Mouse (Mus musculus) left cerebral cortex, postnatal 4 days (tissue): ENCODE measurements at regions not wholly inside any gene's neighbourhood (a gene's known extent, or its start where the extent isn't known, plus 50 kb on each side); places are given as distances from the start of the nearest gene placed in this dataset.

Experiments
- DNase-seq: peaks from one replicate; pipeline ENCODE4 v3.0.0-alpha.2; 2022
- intact Hi-C: fragments of 180-260 bp; cut with DNase I; formaldehyde crosslinking; loops from one replicate; pipeline ENCODE4 v1.15.1; 2025

DNA sequence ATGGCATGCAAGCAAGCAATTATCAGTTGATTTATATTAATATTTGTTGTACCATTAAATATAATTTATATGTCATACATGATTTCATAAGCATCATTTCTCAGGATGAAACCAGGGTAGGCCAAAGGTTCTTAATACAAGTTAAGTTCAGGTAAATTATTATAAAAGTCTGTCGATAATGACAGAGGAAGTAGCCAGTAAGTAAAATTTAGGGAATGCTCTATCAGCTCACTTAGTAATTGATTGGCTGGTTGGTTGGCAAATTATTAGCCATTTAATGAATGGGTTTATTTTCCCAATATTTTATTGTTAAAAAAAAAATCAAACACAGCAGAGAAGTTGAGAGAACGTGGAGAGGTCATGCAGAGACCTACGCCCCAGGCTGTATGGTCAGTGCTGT is 105.8 kb upstream of the Cadm1 start:
- intact Hi-C loops = no loop called here
- DNase-seq = no peak

DNA sequence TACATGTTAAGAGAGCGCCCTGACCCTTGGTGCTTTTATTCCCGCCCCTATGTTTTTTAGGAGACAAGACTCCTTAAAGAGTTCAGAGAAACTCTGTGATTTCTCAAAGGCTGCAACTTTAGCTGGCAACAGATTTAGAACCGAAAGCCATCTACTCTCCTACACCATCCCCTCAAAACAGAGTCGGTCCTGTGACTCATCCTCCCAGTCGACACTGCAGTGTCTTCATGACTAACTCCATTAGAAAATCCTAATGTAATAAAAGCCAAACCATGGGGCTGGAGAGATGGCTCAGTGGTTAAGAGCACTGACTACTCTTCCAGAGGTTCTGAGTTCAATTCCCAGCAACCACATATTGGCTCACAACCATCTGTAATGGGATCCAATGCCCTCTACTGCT is 103.3 kb upstream of the Cadm1 start:
- intact Hi-C loops = no loop called here
- no peak for DNase-seq

DNA sequence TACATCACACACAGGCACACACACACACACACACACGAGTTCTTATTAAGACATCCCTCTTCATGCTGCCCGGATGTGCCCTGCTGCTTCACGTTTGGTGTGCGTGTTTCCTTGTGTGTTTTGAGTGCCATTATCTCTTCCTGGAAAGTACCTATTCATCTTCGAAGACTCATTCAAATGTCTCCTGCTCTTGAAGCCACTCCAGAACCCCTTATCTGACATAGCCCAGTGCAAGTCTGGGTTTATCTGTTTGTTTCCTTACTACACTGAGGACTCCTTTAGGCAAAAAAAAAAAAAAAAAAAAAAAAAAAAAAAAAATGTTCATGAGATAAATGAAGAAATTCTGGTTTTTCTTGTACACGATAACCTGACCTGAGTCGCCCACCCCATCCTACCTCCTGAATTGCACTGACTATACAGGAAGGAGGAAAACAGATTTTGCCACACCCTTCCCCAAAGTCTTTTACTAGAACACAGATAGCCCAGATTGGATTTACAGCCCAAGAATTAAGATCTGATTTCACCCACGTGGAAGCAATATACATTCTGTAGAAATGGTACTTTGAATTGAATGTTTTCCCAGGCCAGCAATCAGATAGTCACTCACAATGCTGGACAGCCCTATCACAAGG is 101.1 kb upstream of the Cadm1 start:
- DNase-seq = no peak
- intact Hi-C loops = no loop called here

DNA sequence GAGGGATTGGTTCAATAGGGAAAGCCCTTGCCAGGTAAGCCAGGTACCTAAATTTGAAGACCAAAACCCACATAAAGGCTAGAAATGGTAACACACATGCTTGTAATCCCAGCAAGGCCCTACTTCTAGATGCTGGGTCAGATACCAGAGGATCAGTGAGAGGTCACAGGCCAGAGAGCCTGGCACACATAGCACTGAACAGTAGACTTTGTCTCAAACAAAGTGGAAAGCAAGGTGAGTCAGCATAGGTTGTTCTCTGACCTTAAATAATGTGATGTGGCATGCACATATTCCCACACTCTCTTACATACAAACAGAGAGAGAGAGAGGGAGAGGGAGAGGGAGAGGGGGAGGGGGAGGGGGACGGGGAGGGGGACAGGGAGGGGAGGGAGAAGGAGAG is 100.3 kb upstream of the Cadm1 start:
- DNase-seq = no peak
- intact Hi-C loops = no loop called here

DNA sequence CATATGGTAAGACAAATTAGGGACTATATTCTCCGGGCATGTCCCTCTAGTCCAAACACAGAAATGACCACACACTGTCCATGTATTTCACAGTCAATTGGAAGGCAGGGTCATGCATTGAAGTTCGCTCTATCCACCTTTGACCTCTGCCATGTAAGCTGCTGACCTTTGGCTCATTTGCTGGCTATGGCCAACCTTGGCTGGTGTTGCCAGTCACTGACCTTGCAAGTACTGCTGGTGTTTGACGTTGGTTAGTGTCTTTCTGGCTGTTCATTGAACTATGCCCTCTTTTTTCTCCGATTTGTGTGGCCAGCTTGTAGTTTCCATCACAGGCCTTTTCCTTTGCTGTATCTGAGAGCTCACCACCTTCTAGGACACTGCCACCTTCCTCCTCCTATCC is 97.3 kb upstream of the Cadm1 start:
- intact Hi-C loops = no loop called here
- DNase-seq = no peak

DNA sequence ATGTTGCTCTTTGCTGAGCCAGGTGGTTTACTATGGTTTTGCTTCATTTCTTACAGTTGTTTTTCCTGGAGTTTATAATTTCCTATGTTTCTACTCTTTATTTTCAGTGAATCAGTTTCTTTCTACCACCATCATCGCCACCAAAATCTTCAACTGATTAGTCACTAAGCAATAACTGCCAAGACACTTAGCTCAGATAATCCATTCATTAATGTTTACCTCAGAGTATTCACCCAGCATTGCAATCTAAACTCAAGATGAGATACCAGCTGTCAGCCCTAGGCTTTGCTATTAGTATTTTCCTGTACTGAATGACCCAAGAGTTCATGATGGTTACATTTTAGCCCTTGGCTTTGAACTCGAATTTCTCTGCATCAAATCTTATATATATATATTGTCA is 96.8 kb upstream of the Cadm1 start:
- intact Hi-C loops = no loop called here
- no peak for DNase-seq

DNA sequence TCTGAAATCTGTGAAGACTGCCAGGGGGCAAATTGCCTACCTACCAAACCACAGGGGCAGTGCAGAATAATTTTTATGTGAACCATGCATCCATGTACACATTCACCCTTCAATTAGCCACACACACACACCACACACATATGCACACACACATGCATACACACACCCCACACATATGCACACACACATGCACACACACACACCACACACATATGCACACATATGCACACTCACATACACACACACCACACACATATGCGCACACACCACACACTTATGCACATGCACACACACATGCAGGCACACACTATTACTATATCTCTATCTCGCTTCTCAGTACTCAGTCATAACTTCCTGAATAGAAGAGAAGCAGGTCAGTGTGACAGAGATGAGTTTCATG is 95.9 kb upstream of the Cadm1 start:
- intact Hi-C loops = no loop called here
- no peak for DNase-seq

DNA sequence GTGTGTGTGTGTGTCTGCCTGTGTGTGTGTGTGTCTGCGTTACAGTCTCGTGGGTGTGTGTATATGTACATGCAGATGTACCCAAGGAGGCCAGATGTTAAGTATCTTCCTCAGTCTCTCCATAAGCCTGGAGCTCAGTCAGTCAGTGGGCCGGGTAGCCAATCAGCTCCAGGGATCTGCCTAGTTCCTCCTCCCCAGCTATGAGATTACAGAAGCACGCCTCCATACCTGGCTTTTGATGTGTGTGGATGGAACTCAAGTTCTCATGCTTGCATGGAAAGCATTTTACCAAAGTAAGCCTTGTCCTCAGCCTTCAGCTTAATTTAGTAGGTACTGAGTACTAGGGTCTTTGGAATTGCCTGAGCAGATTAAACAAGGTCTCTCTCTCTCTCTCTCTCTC is 91.0 kb upstream of the Cadm1 start:
- intact Hi-C loops = no loop called here
- no peak for DNase-seq

DNA sequence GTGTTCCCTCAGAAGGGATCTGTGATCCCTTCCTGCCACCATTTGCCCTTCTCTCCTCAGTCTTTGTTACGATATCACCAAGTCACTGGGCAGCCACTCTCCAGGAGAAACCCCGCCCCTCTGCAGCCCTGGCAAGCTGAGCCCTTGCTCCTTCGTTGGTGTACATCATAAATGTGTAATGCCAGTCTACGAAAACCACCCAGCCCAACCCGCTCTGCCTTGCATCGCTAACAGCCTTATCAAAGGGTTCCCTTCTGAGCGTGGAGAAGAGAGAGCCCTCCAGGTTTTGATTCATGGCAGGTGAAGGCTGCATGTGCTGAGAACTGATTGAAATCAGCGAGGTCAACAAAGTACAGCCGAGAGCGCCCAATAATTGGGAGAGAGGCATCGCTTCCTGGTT is 90.5 kb upstream of the Cadm1 start:
- peak; percentile 13 for DNase-seq
- intact Hi-C loops = no loop called here

DNA sequence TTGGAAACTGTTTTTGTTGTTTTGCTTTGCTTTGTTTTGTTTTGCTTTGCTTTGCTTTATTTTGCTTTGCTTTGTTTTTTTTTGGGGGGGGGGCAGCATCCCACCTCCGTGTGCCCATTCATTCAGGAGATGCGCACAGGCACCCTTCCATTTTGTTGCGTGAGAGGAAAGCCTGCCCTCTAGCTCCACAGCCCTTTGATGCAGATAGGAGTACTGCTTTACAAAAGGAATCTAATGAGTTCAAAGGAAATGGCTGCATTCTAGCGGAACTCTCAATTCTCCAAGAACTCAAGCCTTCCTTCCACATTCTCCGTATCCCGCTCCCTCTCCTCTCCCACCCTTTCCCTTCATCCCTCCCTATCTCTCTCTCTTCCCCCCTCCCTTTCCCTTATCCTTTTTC is 89.8 kb upstream of the Cadm1 start:
- DNase-seq = peak; percentile 12
- intact Hi-C loops = no loop called here

DNA sequence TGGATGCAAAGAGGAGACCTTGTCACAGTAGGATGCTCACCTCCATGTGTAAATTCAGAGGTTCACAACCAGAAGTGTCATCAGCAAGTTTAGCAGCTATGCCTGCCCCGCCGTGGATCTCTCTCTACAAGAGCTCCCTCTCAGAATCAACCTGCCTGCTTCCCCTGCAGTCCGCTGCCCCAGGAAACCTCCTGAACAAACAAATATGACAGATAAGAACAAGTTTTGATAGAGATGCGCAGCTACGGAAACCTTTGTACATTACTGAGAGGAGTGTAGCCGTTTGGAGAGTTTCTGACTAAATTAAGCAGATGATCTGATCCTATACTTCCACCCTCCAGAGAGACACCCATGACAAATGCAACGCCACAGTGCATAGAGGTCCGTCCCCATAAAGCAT is 88.8 kb upstream of the Cadm1 start:
- intact Hi-C loops = no loop called here
- no peak for DNase-seq

DNA sequence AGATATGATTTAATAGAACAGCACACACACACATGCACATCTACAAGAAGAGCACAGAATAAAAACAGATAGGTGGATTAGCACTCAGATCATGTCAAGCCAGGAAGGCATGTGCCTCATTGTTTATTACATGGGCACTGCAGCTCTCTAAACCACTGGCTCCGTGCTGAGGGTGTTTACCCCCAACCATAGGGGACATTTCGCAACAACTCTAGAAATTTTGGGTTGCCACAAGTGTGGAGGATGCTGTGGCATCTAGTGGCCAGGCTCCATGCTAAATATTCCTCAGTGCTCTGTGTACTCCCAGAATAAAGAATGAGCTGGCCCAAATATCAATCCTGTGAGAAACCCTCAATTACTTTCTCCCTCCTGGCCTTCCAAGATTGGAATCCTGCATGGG is 85.8 kb upstream of the Cadm1 start:
- intact Hi-C loops = no loop called here
- DNase-seq = no peak

DNA sequence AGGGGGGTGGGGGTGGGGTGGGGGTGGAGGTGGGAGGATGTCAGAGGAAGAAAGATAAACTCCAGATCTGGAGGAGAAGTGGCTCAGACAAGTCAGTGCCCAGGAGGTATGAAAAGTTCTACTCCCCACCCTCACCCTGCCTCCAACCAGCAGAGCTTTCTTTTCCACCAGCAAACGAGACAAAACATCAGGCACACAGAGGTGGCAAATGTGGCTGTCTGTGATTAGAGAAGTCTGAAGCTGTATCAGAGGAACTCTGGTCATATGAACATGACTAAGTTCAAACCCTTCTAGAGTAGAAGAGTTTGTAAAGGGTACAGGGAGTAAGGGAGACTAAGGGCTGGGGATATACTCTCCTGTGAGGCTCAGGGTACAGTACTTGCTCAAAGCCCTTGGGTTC is 85.2 kb upstream of the Cadm1 start:
- no peak for DNase-seq

DNA sequence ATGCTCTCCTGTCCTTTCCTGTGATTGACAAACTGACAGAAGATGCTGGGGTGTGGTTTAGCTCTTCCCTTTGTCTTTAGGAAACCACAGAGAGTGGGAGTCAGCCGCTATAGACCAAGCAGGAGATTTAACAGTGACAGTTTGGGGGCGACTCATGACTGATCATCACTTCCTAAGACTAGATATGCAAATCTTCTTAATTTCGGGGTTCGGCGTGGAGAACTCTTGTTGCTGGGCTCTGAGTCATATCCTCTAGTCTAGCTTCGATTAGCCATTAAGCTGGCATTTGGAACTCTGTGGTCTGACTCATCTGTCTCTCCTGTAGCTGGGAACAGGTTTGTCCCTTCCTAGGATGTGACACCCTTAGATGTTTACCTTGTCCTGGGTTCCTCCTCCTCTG is 84.6 kb upstream of the Cadm1 start:
- intact Hi-C loops = no loop called here
- DNase-seq = no peak

More for the DNA sequence above, 85.2 kb upstream of the Cadm1 start:
- intact Hi-C loops = no loop called here

DNA sequence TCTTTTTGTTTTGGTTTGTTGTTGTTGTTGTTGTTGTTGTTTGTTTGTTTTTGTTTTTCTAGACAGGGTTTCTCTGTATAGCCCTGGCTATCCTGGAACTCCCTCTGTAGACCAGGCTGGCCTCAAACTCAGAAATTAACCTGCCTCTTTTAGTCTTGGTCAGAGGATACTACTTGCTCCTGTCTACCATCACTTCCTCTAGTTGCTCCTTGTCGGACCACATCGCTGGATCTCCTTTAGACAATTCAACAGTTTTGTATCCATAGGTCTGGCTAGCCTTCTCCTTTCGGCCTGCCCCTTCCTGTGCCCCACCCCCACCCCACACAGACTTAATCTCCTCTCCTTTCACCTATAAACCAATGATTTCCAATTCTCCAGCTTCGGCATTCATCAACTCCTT is 77.2 kb upstream of the Cadm1 start:
- DNase-seq = no peak
- intact Hi-C loops = no loop called here

DNA sequence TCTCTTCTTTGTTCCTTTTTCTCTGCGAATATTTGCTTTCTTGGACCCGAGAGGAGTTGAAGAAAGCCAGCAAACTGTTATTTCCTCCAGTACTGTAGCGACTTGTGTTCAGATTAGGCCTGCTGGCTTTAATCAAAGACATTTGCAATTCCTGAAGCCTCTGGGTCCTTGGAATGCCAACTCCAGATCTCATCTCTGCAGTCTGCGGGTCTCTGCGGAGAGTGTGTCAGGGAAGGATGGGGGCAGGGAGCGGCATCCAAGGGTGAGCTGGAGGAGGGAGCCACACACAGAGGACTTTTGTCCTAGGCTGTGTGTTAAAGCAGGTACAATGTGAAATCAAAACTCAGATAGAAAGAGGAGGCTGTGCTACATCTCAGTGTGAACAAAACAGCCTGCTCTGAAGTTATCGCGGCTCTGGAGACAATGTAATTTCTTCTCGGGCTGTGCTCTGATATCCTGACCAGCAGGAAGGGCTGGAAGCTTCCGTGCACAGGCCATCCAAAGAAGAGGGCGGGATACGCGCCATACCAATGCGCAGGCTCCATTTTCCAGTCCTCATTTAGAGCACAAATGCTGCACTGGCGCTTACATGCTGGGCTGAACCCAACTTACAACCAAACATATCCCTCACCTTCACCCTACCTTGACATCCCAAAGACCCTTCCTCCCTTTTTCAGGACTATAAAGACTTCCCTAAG is 71.1 kb upstream of the Cadm1 start:
- intact Hi-C loops = no loop called here
- no peak for DNase-seq

DNA sequence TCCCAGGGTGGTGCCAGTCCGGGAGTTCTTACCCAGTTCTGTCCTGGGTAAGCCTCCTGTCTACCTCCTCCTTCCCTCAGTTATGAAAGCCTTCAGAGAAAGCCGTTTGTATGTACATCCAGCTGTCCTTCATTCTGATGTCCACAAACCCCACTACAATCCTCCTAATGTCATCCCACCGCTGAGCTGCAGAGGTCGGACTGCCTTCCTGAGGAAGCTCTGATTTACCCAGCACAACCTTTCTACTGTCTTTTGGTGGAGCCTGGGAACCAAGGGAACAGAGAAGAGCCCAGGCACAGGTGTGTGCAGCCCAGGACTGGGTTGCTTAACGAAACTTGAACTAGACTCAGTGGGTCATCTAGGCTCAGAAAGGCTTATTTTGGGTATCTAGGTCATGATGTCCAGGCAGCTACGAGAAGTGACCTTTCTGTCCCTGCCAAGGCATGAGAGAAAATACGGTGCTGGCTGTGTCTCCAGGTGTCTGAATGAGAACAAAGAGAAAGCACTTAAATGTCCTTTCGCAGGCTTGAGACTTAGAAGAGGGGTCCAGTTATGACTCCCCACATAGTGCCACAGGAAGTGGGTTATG is 70.4 kb upstream of the Cadm1 start:
- intact Hi-C loops = no loop called here
- DNase-seq = no peak

DNA sequence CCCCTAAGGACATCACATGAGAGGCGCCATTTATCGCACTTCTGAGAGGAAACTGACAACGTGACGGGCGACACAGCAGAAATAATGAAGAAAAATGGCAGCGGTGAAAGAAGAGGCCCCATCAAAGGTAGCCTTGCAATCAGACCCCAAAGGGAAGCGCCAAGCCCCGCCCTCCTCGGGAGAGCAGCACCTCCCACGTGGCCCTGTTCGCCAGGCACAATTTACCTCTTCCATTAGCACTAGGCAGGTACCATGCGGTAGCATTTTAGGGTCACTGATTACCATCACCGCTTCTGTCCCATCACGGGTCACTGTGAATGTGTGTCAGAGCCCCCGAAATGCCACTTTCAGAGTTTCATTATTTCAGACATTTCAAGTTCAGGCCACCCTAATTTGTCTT is 69.7 kb upstream of the Cadm1 start:
- DNase-seq = no peak
- intact Hi-C loops = no loop called here

DNA sequence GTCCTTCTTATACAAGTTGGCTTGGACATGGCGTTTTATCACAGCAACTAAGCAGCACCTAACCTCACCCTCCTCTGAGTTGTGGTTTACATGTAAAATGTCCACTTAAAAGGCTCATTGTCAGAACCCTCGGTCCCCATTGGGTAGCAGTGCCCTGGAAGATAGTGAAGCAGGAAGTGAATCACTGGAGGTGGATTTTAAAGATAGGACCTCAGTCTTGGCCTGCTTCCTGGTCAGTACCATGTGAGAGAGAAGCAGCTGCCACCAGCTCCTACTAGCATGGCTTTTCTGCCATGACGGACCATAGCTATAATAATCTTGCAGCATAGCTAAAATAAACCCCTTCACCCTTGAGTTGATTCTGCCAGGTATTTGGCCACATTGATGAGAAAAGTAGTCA is 68.1 kb upstream of the Cadm1 start:
- intact Hi-C loops = no loop called here
- no peak for DNase-seq

DNA sequence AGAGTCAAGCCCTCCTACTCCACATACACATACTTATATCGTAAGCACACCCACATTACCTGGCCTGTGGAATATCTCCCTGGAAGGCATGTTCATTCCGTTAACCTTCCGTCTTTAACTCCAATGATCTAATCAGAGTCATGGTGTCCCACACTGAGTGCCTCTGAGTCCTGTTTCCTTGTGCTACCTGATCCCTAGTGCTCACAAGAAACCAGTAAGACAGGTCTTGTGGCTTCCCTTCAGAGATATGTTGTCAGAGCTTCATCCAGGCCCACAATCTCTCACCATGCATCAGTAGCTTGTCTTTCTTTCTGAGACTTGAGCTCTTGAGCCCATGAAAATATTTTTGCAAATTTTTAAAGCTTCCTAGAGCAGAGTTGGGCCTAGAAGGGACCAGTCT is 63.2 kb upstream of the Cadm1 start:
- intact Hi-C loops = no loop called here
- no peak for DNase-seq

DNA sequence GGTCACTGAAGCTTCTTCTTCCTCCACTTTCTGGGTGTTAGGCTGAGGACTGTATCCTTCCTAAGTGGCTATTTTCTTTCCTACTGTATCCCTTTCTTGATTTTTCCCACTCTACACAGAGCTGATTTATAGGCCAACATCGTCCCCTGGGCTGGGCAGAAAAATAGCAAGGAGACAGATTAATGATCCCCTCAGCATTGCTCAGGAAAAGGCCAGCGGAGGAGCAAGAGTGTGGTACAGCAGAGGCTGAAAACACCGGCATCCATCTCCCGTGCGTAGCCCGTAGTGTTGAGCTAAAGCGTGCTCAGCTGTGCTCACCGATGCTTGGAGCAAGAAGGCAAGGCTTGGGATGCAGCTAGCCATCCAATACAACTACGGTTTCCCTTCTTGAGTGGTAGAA is 62.2 kb upstream of the Cadm1 start:
- DNase-seq = no peak
- intact Hi-C loops = no loop called here

DNA sequence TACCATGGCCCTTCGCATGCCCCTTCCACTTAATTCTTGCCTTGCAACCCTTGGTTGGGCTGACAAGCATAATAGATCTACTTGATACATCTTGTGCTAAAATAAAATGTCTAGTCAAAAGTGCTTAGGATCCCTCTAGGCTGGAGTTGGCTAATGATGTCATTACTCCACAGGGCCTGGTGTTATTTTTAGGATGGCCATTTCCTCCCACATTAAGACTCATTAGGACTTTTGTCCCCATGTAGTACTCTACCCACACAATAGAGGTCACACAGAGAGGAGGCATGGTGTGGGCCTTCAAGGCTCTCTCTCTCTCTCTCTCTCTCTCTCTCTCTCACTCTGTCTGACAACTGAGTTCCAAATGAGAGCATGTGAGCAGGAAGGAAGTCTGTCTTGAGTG is 60.4 kb upstream of the Cadm1 start:
- DNase-seq = no peak
- intact Hi-C loops = no loop called here

DNA sequence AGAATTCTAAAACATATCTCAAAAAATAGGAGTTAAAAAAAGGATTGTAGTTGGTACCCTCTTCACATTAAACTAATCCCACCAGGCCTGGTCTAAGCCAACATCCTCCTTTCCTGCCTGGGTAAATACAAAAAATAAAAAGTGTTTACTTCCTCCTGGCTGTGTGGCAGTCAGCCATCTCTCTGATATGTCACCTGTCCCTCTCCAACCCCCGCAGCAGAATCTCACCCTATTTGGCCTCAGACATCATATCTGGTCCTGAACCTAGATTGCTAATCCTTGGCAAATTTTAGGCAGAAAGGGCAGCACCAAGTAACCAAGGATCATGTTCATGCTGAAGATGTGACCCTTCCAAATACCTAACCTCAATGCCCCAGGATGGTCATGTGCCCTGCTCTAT is 59.2 kb upstream of the Cadm1 start:
- DNase-seq = no peak
- intact Hi-C loops = no loop called here
